Mouse (Mus musculus): ENCODE results near the gene Prima1. TPM values are rescaled to one million over a fixed set of nuclear protein-coding genes. Genes with fewer than 3 reads are reported as not detected.

Prima1 gene
- 0.32 and 0.50 TPM in 2 replicates for polyA plus RNA-seq (2015; fragmentation: Nextera tagmentation; extraction: Ambion mirVana)

GRCm38 (mm10) chr12:103242083-103242581 is at the start of gene Prima1:
Gene Prima1 (minus strand): TSS chr12:103242150.

Other genes with a start within 250 kb of the Prima1 start
- gene Fam181a, start 68.8 kb upstream of the Prima1 start, polyA plus RNA-seq (2015; fragmentation: Nextera tagmentation; extraction: Ambion mirVana), result not detected in 2 replicates
- 130 and 133 TPM in 2 replicates for gene Asb2, start 113.9 kb upstream of the Prima1 start, polyA plus RNA-seq (2015; fragmentation: Nextera tagmentation; extraction: Ambion mirVana)
- 4.9 and 5.3 TPM in 2 replicates for gene Otub2, start 146.5 kb upstream of the Prima1 start, polyA plus RNA-seq (2015; fragmentation: Nextera tagmentation; extraction: Ambion mirVana)
- 0.24 TPM in 1 of 2 replicates, not detected in the other for gene 9330161L09Rik, start 165.7 kb upstream of the Prima1 start, polyA plus RNA-seq (2015; fragmentation: Nextera tagmentation; extraction: Ambion mirVana)
- gene Ddx24, start 183.7 kb upstream of the Prima1 start, polyA plus RNA-seq (2015; fragmentation: Nextera tagmentation; extraction: Ambion mirVana), result 66.8 and 72.5 TPM in 2 replicates
- 75.3 and 130 TPM in 2 replicates for gene Ifi27, start 192.1 kb upstream of the Prima1 start, polyA plus RNA-seq (2015; fragmentation: Nextera tagmentation; extraction: Ambion mirVana)
- 88.9 and 116 TPM in 2 replicates for gene Ifi27l2a, start 201.5 kb upstream of the Prima1 start, polyA plus RNA-seq (2015; fragmentation: Nextera tagmentation; extraction: Ambion mirVana)
- gene Ifi27l2b, start 215.1 kb upstream of the Prima1 start, polyA plus RNA-seq (2015; fragmentation: Nextera tagmentation; extraction: Ambion mirVana), result not detected in 2 replicates